Mouse (Mus musculus): Measurements from ENCODE around the gene Dtnb.

- TF ChIP-seq GATA1 (IDR thresholded peaks at IDR 0.05; ENCODE audit: borderline replicate concordance, low read length) (no peak), CTCF (IDR thresholded peaks at IDR 0.05; ENCODE audit: low read depth, low read length) (no peak), GATA2 (IDR thresholded peaks at IDR 0.05; ENCODE audit: borderline replicate concordance, low read depth, low read length) (no peak), TAL1 (conservative IDR thresholded peaks at IDR 0.05; ENCODE audit: low read depth, low read length) (no peak)
These were observed 100.6 kb downstream of the Dtnb start for GRCm38 (mm10) chr12:3672786-3673185.
